Mouse (Mus musculus): ENCODE measurements around the gene Elk3. TPM values are rescaled to one million over a fixed set of nuclear protein-coding genes. Genes with fewer than 3 reads are reported as not detected.
"Not testable (repeated sequence)": the region's sequence is repeated elsewhere in the genome, so short reads cannot be mapped to it uniquely, and the experiment has no call there.

Gene Elk3
- 10 to 100 TPM; 64.1 to 67.2 TPM for total RNA-seq (2021)
- long read RNA-seq, experiment 1, full-length matches to known transcripts, result 33 of 46 reads
- long read RNA-seq, experiment 1, partial matches to known transcripts, result 12 of 46 reads
- long read RNA-seq, experiment 1, other reads (novel, unspliced or antisense), result 1 of 46 reads
- long read RNA-seq, experiment 2, full-length matches to known transcripts, result 45 of 64 reads
- long read RNA-seq, experiment 2, partial matches to known transcripts, result 10 of 64 reads
- long read RNA-seq, experiment 2, other reads (novel, unspliced or antisense), result 9 of 64 reads

DNA sequence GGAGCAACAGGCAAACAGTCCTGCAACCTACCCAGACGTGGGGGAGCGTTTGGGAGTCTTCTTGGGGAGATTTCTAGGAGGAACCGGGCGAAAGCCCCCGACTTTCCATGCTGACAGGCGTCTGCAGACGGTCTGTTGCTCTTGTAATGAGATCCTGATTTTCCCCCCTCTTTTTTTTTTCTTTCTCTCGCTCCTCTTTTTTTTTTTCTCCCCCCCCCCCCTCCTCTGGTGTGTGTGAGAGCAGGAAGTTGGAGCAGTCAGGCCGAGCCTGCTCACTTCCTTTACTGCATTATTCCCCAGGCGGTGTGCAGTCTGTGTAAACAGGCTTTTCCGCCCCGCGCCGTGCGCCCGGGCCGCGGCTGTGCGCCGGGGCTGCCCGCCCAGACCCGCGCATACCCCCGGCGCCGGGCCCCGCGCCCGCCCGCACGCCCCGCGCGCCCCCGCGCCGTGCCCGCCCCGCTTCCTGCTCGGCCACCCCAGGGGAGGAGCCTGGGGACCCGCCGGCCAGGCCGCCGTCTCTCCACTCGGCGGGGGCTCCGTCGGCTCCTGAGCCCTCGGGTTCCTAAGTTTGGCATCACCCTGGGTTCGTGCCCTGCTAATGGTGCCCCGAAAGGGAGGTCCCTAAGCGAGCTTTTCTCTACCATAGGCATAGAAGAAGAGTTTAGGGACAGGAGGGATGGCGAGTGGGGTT is at the start of gene Elk3:
TSS of gene Elk3 (minus strand) at position 415 of the 691 bp plus-strand sequence.
- intact Hi-C loops (cut with DNase I), result loop anchor here (2.0 kb wide), 1 partner anchor 26 kb away; no protein-coding TSS in a partner anchor

DNA sequence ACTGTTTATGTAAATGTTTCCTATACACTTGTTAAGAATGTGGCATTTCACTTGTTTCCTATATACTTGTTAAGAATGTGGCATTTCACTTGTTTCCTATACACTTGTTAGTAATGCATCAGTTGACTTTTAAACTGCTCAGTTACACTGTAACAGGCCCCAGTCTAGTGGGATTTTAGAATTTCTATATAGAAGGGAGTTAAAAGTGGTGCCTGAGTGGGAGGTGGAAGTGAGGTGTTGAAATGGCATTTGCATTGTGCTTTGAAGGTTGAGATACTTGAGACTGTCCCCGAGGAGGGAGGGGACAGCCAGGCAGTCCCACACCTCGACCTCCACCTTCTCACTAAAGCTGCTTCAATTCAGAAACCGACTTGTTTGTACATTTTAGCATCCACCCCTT is 49.7 kb upstream of the Elk3 start:
- no peak for DNase-seq
- intact Hi-C loops (cut with DNase I), result loop anchor here (2.0 kb wide), 1 partner anchor 18 kb away; no protein-coding TSS in a partner anchor

More for the DNA sequence above, at the start of gene Elk3:
- DNase-seq, result peak; percentile 70 to 81

DNA sequence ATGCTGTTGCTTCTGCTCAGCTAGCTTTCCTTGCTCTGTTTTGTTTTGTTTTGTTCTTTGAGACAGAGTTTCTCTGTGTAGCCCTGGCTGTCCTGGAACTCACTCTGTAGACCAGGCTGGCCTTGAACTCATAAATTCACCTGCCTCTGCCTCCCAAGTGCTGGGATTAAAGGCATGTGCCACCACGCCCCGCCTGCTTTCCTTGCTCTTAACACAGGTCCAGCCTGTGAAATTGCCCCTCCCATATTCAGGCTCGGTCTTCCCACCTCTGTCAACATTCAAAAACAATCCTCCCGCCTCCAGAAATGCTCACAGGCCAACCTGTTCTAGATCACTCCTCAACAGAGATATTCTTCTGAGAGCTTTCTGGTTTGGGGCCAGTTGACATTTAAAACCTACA is 49.3 kb upstream of the Elk3 start:
- intact Hi-C loops (cut with DNase I), result loop anchor here (2.0 kb wide), 1 partner anchor 17 kb away; no protein-coding TSS in a partner anchor
- DNase-seq, result not testable (repeated sequence)

DNA sequence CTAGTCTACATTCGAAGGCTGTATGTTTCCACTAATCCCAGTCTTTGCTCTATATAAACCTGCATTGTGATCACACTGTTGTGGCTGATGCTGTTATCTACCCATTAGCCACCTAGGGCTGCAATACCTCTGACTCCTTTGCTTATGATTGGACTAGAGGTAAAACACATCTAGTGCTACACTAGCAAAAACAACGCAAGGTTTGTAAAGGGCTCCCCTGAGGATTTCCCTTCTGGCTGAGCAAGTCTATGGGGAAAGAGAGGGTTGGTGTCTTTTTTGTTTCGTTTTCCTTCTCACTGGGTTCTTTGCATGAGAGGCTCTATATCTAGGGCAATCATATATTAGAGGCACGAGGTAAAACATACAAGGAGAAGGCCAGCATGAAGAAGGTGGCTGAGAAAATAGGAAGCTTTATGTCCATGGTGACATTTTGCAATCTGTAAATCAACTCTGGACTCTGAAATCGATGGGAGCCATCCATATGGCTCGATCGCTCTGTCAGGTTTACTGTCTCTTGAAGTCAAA is 48.5 kb upstream of the Elk3 start:
- intact Hi-C loops (cut with DNase I), result no loop called here
- DNase-seq, result no peak

DNA sequence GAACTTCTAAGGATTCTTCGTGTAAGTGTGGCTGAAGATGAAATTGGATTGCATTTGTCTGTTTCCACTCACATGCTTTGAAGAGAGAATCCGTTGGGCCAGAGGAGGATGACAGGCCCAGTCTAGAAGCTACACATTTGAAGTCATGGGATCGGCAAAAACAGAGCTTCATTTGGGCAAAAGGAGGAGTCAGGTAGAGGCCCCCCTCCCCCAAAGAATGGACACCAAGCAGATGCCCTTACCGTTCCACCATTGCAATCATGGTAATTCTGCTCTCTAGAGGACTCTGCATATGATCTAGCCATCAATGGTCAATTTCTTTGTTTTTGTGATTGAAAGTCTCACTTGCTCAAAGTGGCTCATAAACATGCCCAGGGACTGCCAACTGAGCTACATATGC is 47.9 kb upstream of the Elk3 start:
- intact Hi-C loops (cut with DNase I), result no loop called here
- no peak for DNase-seq

DNA sequence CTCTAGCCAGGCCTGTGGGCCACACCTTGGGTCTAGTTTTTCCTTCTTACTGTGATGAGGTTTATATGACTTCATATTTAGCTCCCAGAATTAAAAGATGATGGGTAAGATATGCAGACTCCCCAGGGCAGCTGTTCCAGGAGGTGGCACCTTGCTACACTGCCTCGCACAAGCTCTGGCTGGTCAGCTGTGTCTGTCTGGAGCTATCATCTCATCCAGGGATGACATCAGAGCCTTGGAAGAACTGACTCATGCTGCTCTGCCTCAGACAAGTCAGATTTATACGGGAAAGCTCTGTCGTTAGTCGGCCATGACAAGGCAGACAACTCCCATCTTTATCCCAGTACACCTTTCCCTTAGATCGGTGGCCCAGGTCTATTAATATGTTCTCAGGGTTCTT is 46.2 kb upstream of the Elk3 start:
- no peak for DNase-seq
- intact Hi-C loops (cut with DNase I), result no loop called here

DNA sequence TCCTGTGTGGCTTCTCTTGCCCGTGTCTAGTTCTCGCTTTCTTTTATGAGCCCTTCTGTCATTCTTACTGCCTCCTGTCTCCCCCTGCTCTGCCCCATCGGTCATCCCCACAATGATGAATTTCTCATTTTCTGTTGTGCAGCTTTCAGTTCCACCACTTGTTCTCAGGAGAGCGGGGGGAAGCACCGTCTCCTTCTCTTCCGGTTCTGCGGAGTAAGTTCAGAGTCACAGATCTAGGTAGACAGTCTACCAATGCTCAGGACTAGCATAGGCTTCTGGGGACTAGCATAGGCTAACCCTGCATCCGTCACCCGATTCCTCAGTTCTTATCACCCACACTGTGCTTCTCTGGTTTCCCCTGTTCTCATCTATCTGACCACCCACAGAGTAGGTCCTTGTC is 45.2 kb upstream of the Elk3 start:
- intact Hi-C loops (cut with DNase I), result no loop called here
- no peak for DNase-seq

DNA sequence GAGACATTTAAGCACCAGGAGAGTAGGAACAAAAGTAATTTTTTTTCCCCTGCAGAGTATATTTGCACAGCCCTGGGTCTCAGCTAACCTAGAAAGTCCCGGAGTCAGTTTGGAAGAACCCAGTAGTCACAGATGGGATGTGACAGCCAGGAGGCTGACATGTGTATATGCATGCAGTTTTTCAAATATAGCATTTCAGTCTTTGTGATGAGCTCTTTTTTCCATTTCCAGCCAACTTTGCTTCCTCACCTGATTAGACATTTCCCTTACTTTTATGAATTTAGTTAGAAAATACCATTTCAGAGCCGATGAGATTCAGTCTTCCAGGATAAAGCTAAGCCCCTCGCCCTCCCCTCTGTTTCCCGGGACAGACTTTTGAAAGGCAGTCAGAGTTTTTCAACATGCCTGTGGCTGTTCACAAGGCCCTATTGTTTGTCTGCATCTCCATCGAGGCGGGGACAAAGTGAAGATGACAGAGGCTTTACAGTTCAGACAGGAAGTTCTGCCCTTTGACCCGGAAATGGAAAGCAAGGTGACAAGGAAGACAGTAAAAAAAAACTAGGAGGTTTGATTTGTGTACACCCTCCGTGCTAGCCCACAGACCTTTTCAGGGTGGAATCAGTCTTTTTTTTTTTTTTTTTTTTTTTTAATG is 44.5 kb upstream of the Elk3 start:
- intact Hi-C loops (cut with DNase I), result no loop called here
- DNase-seq, result no peak

DNA sequence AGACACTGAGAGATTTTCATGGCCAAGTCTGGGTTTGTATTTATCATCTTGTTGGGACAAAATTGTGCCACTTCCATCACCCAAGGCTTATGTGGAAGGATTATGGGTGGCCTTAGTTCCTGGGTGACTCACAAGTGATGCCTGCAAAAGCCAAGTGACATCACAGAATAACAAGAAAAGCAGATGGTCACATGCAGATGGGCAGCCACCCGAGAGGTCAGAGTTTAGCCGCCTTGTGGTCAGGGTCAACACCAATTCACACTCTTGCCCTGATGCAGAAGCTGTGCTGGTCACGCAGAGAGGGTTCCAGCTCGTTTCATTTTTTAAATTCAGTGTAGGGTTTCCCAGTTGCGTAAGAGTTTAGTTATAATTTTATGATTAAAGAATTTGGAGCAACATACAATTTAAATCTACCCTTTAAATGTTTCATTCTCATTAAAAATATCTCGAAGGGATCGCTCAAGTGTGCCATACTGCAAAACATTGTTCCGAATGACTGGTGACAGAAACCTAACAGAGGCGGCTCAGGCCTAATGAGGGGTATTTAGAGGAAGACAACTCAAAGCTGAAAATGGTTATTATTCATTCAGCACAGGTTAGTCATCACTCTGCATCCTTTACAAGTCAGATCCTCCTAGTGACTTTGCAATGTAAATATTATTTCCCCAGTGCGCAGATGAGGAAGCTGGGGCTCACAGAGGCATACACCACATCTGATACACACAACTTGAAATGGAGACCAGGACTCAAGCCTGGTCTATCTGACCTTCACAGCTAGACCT is 42.8 kb upstream of the Elk3 start:
- no peak for DNase-seq
- intact Hi-C loops (cut with DNase I), result no loop called here

DNA sequence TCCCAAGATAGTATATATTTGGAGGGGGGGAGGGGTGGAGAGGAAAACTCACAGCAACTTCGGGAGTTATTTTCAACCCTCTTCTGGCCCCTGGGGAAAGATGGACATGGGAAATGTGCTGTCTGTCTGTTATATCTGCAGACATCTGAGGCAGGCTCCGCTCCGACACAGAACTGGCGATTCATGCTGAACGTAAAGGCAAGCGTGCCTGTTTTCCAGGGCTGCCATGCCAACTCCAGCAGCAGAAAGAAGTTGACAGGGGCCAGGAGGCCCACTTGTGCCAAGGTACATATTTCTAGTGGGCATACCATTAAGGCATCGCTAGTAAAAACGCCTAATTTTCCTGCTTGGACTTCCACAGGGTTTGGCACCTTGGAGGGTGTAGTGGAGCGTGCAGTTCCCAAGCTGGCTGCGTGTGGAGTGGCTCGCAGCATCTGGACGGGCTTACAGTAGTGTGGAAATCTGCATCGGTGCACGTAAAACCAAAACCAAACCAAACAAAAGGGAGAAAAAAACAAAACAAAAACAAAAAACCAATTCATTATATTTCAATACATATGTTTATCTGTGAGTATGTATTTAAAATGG is 37.1 kb upstream of the Elk3 start:
- no peak for DNase-seq
- intact Hi-C loops (cut with DNase I), result no loop called here

DNA sequence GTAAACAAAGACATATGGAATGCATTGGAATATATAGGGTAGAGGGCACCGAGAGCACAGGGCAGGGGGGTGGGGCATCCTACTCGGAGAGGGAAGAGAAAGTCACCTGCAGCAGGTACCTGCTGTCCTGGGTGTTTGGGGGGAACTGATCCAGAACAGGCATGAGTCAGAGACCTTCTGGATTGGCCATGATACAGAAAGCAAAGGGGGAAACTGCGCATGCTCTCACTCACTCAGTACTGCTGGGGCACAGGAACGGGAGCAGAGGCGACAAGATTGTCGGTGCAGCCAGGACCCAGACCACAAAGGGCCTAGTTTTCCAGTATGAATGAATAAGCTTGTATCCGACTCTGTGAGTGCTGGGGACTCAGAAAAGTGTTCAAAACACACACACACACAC is 36.5 kb upstream of the Elk3 start:
- no peak for DNase-seq
- intact Hi-C loops (cut with DNase I), result no loop called here

DNA sequence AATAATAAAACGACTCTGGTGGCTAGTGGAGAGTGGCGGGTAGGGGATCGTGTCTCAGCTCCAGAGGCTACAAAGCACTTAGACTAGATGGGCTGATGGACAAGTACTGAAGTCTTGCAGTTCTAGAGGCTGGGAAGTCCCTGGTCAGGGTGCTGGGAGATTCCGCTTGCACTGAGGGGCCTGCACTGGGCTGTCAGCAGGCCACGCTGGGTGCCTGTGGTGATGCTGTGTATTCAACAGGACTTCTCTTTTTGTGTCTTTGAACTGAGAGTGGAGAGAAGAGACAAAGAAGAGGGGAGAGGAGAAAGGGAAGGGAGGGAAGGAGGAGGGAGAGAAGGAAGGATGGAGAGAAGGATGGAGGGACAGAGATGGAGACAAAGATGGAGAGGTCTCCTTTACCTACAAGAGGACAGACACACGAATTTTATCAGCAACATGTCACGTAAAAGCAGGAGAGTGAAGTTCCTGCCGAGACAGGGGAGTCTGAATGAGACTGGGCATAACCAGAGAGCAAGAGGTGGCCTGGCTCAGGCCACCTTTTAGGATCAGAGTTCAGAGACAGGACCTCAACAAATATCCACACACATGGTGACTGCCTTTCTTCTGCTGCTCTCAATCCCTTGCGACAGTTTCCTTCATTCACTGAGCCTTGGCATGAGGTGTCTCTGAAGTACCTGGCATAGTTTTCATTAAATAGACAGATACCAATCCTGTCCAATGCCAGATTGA is 35.4 kb upstream of the Elk3 start:
- intact Hi-C loops (cut with DNase I), result no loop called here
- DNase-seq, result no peak

DNA sequence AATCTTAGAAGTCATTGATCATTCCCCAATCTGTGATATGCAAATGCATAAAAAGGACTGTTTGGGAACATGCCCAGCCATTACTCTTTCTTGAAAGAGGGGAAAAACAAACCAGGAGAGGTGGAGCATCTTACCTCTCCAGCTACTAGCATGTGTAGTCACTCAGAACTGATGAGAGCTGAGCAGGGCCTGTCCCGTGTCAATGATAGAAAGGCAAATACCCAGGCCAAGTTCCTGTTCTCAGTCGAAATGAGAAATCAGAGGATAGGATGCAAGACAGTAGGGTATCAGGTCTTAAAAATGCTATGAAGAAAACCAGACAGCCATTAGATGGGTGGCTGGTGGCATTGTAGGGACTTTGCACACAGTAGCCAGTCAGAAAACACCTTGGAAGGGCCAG is 34.6 kb upstream of the Elk3 start:
- intact Hi-C loops (cut with DNase I), result no loop called here

DNA sequence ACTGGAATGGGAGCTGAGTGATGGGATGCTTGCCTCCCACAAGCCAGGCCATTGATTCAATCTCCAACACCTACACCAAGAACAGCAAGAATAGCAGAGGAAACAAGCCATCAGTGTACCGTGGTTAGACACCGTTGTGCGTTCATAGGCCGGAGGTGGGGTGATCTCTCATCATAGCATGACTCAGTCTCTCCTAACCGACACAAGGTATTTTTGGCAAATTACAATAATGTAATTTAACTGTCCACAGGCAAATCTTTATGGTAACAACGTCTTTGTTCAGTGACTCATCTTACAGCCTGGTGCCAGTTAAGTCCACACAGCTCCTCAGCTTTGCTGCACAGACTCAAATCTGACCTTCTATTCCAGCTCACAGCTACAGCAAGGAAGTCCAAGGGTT is 32.5 kb upstream of the Elk3 start:
- DNase-seq, result no peak
- intact Hi-C loops (cut with DNase I), result loop anchor here (2.0 kb wide), 1 partner anchor 17 kb away; no protein-coding TSS in a partner anchor

More for the DNA sequence above, 34.6 kb upstream of the Elk3 start:
- DNase-seq, result no peak

DNA sequence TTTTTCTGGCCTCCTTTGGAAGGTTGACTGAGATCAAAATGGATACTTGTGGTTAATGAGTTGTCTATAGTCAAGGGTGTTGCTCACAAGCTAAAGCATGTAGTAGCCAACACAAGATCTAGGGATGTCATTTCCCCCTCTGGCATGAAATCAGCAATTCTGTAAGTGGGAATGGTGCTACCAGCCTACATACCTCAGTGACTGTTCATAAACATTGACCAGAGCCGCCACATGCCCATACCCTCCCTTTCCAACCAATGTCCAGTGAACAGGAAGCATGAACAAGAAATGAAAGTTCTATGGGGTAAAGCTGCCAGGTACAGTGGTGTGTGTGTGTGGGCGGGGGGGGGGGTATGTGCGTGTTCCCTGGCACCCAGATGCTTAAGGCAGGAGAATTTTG is 32.1 kb upstream of the Elk3 start:
- intact Hi-C loops (cut with DNase I), result loop anchor here (2.0 kb wide), 1 partner anchor 18 kb away; no protein-coding TSS in a partner anchor
- DNase-seq, result no peak

DNA sequence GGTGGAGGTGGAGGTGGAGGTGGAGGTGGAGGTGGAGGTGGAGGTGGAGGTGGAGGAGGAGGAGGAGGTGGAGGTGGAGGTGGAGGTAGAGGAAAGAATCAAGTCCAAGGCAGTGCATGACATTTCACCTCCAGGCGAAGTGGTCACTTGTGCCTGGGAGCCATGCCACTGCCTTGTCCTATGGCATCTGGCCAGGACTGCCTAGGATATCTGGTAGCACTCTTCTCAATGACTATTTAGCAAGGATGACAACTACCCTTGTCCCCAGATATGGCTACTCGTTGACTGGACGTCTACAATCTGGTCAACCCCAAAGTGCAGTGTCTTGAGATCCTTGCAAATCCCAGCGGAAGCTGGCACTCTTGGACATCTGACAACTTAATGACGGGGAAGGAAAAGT is 27.6 kb upstream of the Elk3 start:
- intact Hi-C loops (cut with DNase I), result loop anchor here (5.0 kb wide), 1 partner anchor 41 kb away; no protein-coding TSS in a partner anchor

DNA sequence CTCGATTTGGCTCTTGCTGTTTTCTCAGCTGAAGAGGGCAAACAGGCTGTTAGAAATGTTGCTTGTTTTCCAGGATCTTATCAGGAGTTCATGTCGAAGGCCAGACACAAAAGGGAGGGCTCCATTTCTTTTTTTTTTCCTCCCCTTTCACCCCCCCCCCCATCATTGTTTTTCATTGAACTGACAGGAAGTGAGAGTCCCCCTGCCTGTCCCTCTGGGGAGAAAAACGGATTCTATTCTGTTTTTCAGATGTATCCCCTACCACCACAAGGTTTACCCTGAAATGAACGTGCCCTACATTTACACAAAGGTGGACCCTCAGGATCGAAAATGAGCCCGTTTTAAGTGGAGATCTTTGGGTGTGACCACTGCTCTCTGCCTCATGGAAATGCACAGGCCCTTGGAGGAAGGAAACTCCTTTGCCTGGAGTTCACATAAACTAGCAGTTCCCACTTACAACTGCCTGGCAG is 25.6 kb upstream of the Elk3 start:
- DNase-seq, result peak; percentile 20 to 23

More for the DNA sequence above, 27.6 kb upstream of the Elk3 start:
- DNase-seq, result peak in 1 of 2 experiments; percentile 33

DNA sequence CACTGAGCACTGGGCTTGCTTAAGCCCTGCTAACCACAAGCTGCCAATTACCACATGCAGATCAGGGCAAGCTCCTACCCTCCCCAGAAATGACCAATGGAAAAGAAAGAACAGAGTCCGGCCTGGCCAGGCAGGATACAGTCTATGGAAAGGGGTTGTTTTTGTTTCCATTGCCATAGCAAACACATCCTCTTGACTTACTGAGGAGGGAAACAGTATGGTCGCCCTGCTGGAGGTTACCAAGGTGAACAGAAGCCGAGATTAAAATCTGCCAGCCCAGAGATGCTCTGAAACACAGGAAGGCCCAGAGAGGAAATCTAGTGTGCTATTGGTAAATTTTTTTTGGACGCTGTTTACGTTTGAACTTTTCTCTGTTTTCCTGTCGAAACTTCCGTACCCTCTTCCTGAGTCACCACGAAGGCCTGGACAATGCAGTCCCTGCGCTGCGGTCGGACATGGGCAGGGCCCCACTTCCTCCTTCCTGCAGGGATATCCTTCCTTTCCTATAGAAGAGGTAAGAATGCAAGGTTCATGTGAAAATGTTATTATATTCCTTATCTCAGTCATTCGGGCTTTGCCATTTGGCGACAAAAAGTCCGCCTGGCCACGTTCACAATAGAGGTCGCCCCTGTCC is 25.0 kb upstream of the Elk3 start:
- intact Hi-C loops (cut with DNase I), result loop anchor here (1.0 to 5.0 kb wide), 5 partner anchors 25 to 87 kb away; partner anchors contain the start of gene Elk3
- peak; percentile 53 to 64 for DNase-seq

More for the DNA sequence above, 25.6 kb upstream of the Elk3 start:
- intact Hi-C loops (cut with DNase I), result loop anchor here (1.0 to 5.0 kb wide), 5 partner anchors 26 to 87 kb away; partner anchors contain the start of gene Elk3
